Mouse (Mus musculus) E14TG2a.4 (cell line): ENCODE measurements around the gene Jmjd1c.

Experiments
- CTCF ChIP-seq: conservative IDR thresholded peaks from 2 replicates; pipeline ENCODE4 v1.5.1; 2014; ENCODE audit warnings: low read length
- POU5F1 ChIP-seq: IDR thresholded peaks from 2 replicates; pipeline ENCODE4 v1.6.1; 2014; ENCODE audit warnings: low read length, borderline replicate concordance

DNA sequence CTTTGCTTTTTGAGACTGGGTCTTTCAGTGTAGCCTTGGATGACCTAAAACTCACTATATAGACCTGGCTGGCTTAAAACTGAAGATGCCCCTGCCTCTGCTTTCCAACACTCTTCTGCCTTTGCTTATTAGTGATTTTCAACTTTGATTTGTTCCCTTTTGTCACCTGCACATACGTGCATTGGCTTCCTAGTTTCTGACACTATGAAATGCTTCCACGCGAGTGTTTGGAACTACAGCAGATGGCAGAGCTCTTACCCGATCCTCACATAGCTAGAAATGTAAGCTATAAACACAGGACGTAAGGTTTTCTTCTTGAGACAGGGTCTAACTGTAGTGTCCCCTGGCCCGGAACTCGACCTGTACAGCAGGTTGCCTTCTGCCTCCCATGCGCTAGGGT lies 84.1 kb downstream of the Jmjd1c start:
- TF ChIP-seq CTCF (no peak), POU5F1 (no peak)
